Mouse (Mus musculus) lung, postnatal 0 days (tissue): ENCODE measurements around the gene Nat9. TPM values are rescaled to one million over a fixed set of nuclear protein-coding genes. Genes with fewer than 3 reads are reported as not detected.

ENCODE experiments used
- ATAC-seq: fragments of 200-750 bp; cut with Nextera tagmentation; 2 replicates; pipeline ENCODE4 v1.8.0; 2017; ENCODE audit warnings: moderate library complexity
- DNase-seq: peaks from one replicate; pipeline ENCODE4 v3.0.0-alpha.2; 2016; ENCODE audit warnings: low spot score
- H3K27ac ChIP-seq: fragments of 300-500 bp; sonication (generic); 2 replicates; pipeline ENCODE4 v1.5.1; 2014; ENCODE audit warnings: antibody characterized with exemption, mild to moderate bottlenecking, low read length, mixed read lengths
- H3K27me3 ChIP-seq: fragments of 300-500 bp; sonication (generic); replicated peaks from 2 replicates; pipeline ENCODE4 v1.6.1; 2014; ENCODE audit warnings: low read length, mixed read lengths; ENCODE audit not compliant: insufficient read depth
- H3K36me3 ChIP-seq: fragments of 300-500 bp; sonication (generic); 2 replicates; pipeline ENCODE4 v1.6.1; 2014; ENCODE audit warnings: low read length, mixed read lengths; ENCODE audit not compliant: insufficient read depth
- H3K4me1 ChIP-seq: fragments of 300-500 bp; sonication (generic); 2 replicates; pipeline ENCODE4 v1.6.1; 2014; ENCODE audit warnings: antibody characterized with exemption, low read depth, low read length, mixed read lengths; ENCODE audit not compliant: insufficient read depth
- H3K4me2 ChIP-seq: fragments of 300-500 bp; sonication (generic); replicated peaks from 2 replicates; pipeline ENCODE4 v1.6.1; 2014; ENCODE audit warnings: low read depth, mild to moderate bottlenecking, low read length, moderate library complexity, mixed read lengths
- H3K4me3 ChIP-seq: fragments of 300-500 bp; sonication (generic); 2 replicates; pipeline ENCODE4 v1.5.1; 2014; ENCODE audit warnings: low read depth, low read length
- H3K9ac ChIP-seq: fragments of 300-500 bp; sonication (generic); replicated peaks from 2 replicates; pipeline ENCODE4 v1.6.1; 2014; ENCODE audit warnings: low read depth, mild to moderate bottlenecking
- H3K9me3 ChIP-seq: fragments of 300-500 bp; sonication (generic); 2 replicates; pipeline ENCODE4 v1.6.1; 2016; ENCODE audit warnings: low read length, mixed read lengths
- CTCF ChIP-seq: IDR thresholded peaks from 2 replicates; pipeline ENCODE4 v1.5.1; 2016; ENCODE audit warnings: antibody characterized with exemption, mild to moderate bottlenecking
- EP300 ChIP-seq: IDR thresholded peaks from 2 replicates; pipeline ENCODE4 v1.6.1; 2016; ENCODE audit warnings: antibody characterized with exemption, mild to moderate bottlenecking, control low read depth
- WGBS: fragments of 180-500 bp; shearing (Covaris S2); extraction: QIAGEN DNeasy Blood & Tissue Kit; methylation state at CpG from one replicate; pipeline ENCODE4 v1.1.7; 2014; 5-methylcytosine and 5-hydroxymethylcytosine counted together
- polyA plus RNA-seq: library from polyadenylated mRNA; unstranded; fragments of >200 nt; fragmentation: Nextera tagmentation; extraction: Ambion mirVana; gene quantifications from 2 replicates; pipeline ENCODE4 v1.2.1, GENCODE M21; 2015

Nat9 gene
- polyA plus RNA-seq: 30.3 and 30.8 TPM in 2 replicates

DNA sequence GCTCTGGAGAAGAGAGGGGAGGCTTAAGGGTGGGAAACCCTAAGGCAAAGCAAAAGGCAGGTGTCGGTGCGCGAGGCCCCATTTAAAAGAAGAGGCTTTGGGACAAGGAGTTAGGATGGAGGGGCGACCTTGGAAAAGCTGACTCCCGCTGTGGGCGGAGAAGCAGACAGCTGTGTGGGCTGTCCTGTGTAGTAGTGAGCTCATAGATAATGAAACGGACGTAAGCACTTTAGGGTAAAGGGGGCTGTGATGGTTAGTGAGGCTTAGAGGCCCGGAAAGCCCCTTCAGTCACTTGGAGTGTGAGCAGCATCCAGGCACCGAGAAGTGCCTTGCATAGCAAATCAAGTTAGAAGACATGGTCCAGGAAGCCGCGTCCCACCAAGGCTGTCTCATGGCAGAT, at the start of gene Nat9:
Gene Nat9 (minus strand): TSS at position 167 of the 400 bp plus-strand sequence.
- peak within 1 kb of the TSS; percentile 59 for H3K4me3 ChIP-seq
- H3K4me1 ChIP-seq: peaks cover 9% of the 10 kb centered on the region; the same call in 1 of the 2 replicates
- TF ChIP-seq EP300 (no peak), CTCF (no peak)
- peak; percentile 19 for DNase-seq
- ATAC-seq: peak; percentile 2; the same call in 1 of the 2 replicates
- no peaks in the 10 kb centered on the region for H3K36me3 ChIP-seq
- H3K27me3 ChIP-seq: no peaks in the 10 kb centered on the region
- WGBS: 7% methylated on average over 12 of the region's 12 CpGs
- peak within 1 kb of the TSS; percentile 95 for H3K4me2 ChIP-seq
- H3K9ac ChIP-seq: peak within 1 kb of the TSS; percentile 63
- no peaks in the 10 kb centered on the region for H3K9me3 ChIP-seq
- H3K27ac ChIP-seq: peak within 1 kb of the TSS; percentile 89

DNA sequence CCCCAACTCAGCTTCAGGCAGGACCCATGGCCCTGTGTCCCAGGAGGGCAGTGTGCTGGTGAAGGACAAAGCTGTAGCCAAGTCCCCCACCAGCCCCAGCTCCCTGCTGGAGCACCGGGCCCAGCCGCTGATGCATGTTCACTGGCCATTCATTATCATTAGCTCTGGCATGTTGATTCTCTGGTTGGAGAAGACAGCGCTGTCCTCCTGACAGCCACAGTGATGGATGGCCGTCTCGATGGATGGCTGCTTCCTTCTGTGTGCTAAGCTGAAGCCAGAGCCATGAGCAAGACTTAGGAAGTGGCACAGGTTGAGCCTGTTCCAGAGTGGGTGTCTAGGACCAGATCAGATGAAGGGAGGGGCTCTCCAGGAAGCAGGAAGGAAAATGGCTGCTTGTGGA, 48.9 kb upstream of the Nat9 start:
- H3K9ac ChIP-seq: no peak overlapping the region
- ATAC-seq (no peak), DNase-seq (no peak)
- no peak overlapping the region for H3K27ac ChIP-seq
- TF ChIP-seq EP300: no peak
- H3K4me1 ChIP-seq: no peaks in the 10 kb centered on the region
- H3K9me3 ChIP-seq: no peaks in the 10 kb centered on the region
- no peak overlapping the region for H3K4me2 ChIP-seq
- H3K27me3 ChIP-seq: no peaks in the 10 kb centered on the region
- H3K4me3 ChIP-seq: no peak overlapping the region
- WGBS: 19% methylated on average over 5 of the region's 5 CpGs
- no peaks in the 10 kb centered on the region for H3K36me3 ChIP-seq

DNA sequence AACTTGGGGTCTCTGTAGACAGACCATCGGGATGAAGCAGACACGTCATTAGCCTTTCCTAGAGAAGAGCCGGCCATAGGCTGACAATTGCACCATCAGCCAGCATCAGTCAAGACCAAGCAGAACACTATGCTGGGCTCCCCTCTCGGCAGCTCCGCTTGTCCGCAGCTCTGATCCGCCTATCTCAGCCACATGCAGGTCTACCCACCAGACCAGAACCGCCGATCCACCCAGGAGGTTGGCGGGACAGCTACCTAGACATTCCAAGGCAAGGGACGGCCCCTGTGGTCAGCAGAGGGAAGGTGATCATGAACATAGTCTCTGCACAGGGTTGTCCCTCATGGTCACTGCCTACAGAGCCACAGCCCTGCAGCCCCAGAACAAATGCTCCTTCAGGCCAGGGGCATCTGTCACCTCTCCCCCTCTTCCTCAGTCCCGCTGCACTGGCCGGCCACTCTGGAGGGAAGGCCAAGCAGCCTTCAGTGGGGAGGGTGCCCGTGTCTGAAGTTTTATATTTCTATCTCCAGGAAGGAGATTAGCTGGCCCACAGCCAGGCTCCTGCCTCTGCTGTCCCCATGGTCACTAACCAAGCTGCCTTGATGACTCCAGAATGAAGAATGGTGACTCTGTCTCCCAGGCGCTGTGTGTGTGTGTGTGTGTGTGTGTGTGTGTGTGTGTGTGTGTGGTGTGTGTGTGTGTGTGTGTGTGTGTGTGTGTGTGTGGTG, 46.8 kb upstream of the Nat9 start:
- ATAC-seq (0 out of 2 replicates have a peak, but pooled peaks have one; percentile 13), DNase-seq (peak; percentile 42)
- Histone ChIP-seq H3K9me3 (no peaks in the 10 kb centered on the region), H3K9ac (no peak overlapping the region), H3K4me1 (no peaks in the 10 kb centered on the region), H3K36me3 (no peaks in the 10 kb centered on the region), H3K4me2 (no peak overlapping the region), H3K4me3 (no peak overlapping the region), H3K27me3 (no peaks in the 10 kb centered on the region), H3K27ac (no peak overlapping the region)
- TF ChIP-seq CTCF (no peak), EP300 (no peak)
- WGBS: 72% methylated on average over 15 of the region's 15 CpGs

DNA sequence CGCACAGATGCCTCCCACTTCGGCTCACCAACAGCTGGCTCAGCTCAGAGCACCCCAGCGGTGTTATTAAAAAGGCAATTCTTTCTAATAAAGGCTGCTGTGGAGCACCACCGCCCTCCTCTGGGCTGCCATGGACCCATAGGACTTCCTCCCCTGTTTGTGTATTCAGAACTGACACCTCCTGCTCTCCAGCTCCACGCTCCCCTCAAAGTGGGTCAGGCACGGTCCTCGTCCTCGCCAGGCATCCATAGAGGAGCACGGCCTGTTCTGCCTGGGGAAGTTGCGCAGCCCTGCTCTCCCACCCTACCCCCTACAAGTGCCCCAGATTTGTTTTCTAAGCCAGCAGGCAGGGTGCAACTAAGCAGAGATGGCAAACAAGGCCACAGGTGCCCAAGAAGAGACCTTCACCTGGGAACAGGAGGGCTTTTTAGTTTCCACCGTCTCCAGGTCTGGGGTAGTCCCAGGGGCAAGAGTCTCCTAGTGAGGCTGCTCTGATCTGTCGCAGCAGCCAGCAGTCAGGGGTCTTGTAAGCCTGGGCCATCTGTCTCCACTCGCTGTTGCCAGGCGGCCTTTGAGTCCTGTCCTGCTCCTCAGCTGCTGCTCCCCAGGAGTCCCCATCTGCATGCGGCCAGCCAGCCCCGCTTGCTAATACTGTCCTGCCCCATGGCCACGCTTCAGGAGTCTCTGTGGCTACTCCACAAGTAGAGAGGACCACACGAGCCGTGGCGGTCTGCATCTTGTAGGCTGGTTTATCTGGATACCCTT, 46.0 kb upstream of the Nat9 start:
- Histone ChIP-seq H3K4me3 (no peak overlapping the region), H3K27ac (no peak overlapping the region), H3K27me3 (no peaks in the 10 kb centered on the region), H3K9ac (no peak overlapping the region), H3K4me2 (no peak overlapping the region), H3K36me3 (no peaks in the 10 kb centered on the region), H3K4me1 (no peaks in the 10 kb centered on the region), H3K9me3 (no peaks in the 10 kb centered on the region)
- peak; percentile 42; the same call in 1 of the 2 replicates for ATAC-seq
- DNase-seq: no peak
- 74% methylated on average over 20 of the region's 20 CpGs for WGBS
- TF ChIP-seq CTCF (peak; percentile 61), EP300 (no peak)

DNA sequence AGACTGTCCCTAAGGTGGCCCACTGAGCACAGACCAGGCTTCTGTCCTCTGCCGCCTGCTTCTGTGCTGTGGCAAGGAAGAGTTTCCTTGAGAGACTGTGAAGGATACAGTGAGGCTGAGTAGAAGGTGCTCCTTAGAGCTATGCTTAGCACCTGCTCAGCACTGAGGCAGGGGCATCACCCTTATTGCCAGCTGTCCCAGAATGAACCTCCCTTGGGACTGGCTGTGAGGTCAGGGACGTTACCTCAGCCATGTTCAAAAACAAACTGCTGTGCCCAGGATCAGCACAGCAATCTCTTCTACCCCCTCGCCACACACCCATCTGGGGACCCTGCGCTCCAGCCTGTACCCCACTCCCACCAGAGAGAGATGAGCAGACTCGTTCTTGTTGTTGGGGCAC, 45.2 kb upstream of the Nat9 start:
- Histone ChIP-seq H3K4me3 (no peak overlapping the region), H3K4me1 (no peaks in the 10 kb centered on the region), H3K27ac (no peak overlapping the region), H3K36me3 (no peaks in the 10 kb centered on the region), H3K27me3 (no peaks in the 10 kb centered on the region), H3K9ac (no peak overlapping the region), H3K4me2 (no peak overlapping the region), H3K9me3 (no peaks in the 10 kb centered on the region)
- WGBS: 91% methylated on average over 5 of the region's 5 CpGs
- no peak for DNase-seq
- no peak for TF ChIP-seq EP300
- no peak for TF ChIP-seq CTCF
- ATAC-seq: no peak

DNA sequence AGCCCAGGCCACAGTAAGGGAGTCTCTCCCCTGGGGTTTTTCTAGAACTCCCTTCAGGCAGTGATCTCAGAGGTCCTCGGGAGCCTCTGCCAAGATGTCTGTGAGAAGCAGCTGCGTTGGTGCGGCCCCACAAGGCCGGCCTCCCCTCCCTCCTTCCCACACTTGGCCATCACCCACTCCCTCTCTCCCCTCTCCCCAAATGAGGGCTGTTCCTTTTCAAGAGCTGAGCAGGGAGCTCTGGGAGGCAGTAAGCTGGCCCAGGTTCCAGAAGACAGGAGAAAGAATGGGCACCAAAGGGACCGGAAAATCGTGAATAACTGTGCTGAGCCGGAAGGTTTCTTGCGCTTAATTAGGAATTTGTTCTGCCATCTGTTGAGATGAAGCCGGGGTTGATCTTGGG, 44.3 kb upstream of the Nat9 start:
- TF ChIP-seq CTCF (no peak), EP300 (no peak)
- no peak; the same call in 1 of the 2 replicates for ATAC-seq
- no peaks in the 10 kb centered on the region for H3K27me3 ChIP-seq
- no peaks in the 10 kb centered on the region for H3K4me1 ChIP-seq
- no peaks in the 10 kb centered on the region for H3K36me3 ChIP-seq
- no peak for DNase-seq
- no peak overlapping the region for H3K4me2 ChIP-seq
- WGBS: 66% methylated on average over 9 of the region's 9 CpGs
- no peaks in the 10 kb centered on the region for H3K9me3 ChIP-seq
- peak overlapping the region; percentile 32; the same call in 1 of the 2 replicates for H3K27ac ChIP-seq
- no peak overlapping the region for H3K9ac ChIP-seq
- no peak overlapping the region for H3K4me3 ChIP-seq
